Mouse (Mus musculus) fat pad, adult 2 months (tissue): ENCODE data around the gene Smpdl3b.
"Not testable (repeated sequence)": the region's sequence is repeated elsewhere in the genome, so short reads cannot be mapped to it uniquely, and the experiment has no call there.

Experiments
- DNase-seq: peaks from one replicate; pipeline ENCODE4 v3.0.0-alpha.2; 2011; ENCODE audit warnings: low read depth, low spot score; ENCODE audit errors: extremely low read depth

Gene Smpdl3b

DNA sequence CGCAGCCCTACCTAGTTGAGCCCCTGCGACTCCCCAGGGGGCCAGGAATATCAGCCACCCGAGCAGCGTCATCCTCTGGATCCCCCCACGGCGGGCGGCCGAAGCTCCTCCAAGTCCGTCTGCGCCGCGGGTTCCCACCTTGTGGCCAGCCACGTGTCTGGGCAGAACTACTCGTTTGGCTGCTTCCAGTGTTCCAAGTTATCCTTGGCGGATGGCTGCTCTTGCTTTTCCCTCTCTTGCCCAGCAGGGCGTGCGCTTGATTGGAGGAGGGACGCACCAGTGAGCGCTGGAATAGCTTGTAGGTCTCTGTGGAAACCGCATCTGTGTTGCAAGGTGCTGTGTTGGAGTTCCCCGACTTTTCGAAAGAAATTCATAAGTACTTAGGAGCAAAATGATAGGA lies at the start of gene Smpdl3b:
Smpdl3b (minus strand) TSS at position 279 of the 400 bp plus-strand sequence.
- peak; percentile 64 for DNase-seq

DNA sequence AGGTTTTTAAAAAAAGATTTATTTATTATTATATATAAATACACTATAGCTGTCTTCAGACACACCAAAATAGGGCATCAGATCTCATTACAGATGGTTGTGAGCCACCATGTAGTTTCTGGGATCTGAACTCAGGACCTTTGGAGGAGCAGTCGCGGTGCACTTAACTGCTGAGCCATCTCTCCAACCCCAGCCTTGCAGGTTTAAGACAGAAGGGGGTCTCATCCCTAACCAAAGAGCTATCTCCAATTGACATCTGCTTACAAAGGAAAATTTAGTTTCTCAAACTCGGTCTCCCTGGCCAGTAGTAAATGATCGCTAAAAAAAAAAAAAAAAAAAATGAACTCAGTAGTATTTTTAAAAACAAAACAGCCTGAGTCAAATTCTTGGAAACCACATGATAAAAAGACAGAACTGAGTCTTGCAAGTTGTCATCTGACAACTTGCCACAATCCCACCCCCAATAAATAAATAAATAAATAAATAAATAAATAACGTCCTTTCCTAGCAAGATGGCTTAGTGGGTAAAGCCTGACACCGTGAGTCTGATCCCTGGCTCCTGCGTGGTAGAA lies 49.7 kb upstream of the Smpdl3b start:
- DNase-seq = no peak

DNA sequence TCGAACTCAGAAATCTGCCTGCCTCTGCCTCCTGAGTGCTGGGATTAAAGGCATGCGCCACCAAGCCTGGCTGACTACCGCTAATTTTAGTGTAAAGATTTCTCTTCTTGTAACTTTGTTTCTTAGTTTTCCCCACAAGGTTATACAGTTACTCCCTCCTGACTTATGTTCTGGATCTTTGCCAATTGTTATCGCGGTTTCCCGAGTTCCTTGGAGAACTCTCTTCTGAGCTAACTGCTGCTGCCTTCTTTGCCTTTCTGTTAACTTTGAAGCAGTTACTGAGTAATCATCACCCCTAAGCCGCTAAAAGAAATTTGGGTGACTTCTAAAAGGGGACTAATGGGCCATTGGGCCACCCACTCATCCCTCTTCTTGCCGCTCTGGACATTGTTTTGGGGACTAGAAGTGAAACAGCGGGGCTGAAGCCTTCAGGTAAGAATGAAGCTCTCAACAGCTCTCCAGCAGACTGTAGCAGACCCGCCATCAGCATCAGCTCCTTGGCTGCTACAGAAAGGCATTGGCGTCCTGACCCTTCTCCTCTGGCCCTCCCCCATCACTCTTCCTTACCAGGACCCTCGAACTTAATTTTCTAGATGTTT lies 48.6 kb upstream of the Smpdl3b start:
- DNase-seq = no peak

DNA sequence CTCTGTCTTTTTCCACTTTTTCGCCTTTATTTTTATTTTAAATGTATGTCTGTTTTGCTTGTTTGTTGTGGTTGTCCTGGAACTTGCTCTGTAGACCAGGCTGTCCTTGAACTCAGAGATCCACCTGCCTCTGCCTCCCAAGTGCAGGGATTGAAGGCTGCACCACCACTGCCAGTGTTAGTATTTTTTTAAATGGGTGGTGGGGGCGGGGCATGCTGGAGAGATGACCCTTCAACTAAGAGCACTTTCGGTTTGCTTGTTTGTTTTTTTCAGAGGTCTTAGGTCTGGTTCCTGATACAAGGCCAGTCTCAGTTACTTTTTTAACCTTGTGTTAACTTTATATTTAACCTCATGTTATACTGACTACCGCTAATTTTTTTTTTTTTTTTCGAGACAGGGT lies 48.1 kb upstream of the Smpdl3b start:
- DNase-seq = no peak

DNA sequence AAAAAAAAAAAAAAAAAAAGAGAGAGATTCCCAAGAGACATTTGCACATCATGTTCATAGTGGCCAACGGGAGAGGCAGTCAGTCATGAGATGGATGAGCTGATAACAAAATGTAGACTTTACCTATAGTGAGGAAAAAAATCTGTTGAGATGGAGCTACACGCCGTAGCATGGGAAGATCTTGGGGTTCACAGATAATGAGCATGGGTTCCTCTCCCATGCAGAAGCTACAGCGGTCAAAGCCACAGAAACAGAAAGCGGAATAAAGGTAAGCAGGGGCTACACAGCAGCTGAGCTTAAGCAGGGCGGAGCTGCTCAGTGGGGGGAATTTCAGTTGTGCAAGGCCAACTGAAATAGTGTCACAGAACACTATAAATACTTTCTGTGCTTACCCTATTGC lies 47.3 kb upstream of the Smpdl3b start:
- DNase-seq = no peak

DNA sequence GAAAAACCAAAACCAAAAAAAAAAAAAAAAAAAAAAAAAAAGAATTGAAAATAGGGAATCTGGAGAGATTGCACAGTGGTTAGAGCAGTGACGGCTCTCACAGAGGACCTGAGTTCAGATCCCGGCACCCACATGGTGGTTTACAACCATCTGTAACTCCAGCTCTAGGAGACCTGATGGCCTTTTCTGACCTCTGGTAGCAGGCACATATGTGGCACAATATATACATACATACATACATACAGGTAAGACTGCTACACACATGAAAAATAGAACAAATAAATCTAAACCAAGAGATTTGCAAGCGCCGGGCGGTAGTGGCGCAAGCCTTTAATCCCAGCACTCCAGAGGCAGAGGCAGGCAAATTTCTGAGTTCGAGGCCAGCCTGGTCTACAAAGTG lies 46.8 kb upstream of the Smpdl3b start:
- no peak for DNase-seq

DNA sequence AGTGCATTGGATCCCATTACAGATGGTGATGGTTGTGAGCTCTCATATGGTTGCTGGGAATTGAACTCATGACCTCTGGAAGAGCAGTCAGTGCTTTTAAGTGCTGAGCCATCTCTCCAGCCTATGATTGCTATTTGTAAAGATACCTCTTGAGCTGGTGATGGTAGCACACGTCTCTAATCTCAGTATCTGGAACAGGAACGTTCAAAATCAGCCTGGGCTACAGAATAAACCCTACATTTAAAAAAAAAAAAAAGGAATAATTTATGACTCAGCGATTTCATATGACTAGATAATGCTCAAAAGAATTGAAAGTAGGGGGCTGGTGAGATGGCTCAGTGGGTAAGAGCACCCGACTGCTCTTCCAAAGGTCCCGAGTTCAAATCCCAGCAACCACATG lies 46.2 kb upstream of the Smpdl3b start:
- no peak for DNase-seq

DNA sequence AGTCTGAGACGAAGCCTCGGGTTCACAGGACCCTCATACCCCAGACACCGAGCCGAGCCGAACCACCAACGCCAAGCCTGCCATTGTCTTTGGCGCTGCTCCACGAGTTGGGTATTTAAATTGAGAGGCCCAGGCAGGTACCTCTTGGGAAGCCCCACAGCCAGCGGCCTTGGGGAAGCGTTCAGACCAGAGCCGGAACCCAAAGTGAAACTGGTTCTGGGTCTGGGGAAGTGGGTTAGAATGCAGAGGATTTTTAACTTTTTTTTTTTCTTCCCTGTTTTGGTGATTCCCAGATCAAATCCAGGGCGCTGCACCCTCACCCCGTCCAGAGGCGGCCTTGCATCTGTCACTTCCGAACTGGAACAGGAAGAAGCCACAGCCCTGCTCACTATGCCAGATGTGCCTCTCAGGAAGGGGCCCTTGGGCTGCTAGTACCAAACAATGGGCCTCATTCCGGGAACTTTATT lies 45.2 kb upstream of the Smpdl3b start:
- no peak for DNase-seq

DNA sequence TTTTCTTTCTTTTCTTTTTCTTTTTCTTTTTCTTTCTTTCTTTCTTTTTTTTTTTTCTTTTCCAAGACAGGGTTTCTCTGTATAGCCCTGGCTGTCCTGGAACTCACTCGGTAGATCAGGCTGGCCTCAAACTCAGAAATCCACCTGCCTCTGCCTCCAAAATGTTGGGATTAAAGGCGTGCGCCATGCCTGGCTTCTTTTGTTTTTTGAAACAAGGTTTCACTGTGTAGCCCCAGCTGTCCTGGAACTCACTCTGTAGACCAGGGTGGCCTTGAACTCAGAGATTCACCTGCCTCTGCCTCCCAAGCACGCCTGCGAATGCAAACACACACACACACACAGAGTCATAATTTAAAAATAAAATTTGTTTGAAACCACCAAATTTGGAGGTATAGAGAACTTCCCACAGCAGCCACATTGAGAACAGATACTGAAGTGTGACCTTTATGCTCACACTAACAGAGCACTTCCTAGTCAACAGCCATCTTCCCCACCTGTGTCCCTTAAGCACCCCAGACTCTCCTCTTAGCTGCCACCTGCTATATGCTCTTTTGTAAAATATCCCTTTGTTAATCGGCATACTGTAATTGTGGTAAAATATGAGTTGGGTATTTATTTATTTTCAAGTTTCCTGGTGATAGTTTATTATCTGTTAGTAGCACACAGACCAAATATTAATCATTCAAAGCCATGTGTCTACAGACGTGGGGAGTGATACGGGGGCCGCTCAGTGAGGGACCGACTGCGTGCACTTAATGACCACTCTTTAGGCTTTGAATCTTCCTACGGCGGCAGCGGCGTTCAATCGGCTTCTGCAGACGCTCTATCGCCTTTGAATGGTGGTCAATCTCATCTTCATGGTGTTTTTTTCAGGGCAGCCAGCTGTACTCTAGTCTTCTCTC lies 44.4 kb upstream of the Smpdl3b start:
- no peak for DNase-seq

DNA sequence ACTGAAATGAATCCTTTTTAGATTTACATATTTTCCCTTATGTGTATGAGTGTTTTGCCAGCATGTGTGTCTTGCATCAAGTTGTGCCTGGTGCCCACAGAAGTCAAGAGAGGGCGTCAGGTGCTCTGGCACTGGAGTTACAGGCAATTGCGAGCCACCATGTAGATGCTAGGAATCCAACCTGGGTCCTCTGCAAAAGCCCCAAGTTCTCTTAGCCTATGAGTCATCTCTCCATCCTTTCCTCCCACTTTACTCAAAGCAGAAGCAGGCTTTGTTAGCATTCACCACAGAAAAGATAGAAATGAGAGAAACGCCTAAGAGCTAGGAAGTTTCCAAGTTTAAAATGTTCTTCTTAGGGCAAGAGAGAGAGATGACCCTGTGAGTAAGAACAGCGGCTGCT lies 42.8 kb upstream of the Smpdl3b start:
- no peak for DNase-seq

DNA sequence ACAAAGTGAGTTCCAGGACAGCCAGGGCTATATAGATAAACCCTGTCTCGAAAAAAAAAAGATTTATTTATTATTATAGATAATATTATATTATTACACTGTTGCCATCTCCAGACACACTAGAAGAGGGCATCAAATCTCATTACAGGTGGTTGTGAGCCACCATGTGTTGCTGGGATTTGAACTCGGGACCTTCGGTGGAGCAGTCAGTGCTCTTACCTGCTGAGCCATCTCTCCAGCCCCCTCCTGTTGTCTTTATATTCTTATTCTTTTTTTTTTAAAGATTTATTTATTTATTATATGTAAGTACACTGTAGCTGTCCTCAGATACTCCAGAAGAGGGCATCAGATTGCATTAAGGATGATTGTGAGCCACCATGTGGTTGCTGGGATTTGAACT lies 41.6 kb upstream of the Smpdl3b start:
- DNase-seq = not testable (repeated sequence)

DNA sequence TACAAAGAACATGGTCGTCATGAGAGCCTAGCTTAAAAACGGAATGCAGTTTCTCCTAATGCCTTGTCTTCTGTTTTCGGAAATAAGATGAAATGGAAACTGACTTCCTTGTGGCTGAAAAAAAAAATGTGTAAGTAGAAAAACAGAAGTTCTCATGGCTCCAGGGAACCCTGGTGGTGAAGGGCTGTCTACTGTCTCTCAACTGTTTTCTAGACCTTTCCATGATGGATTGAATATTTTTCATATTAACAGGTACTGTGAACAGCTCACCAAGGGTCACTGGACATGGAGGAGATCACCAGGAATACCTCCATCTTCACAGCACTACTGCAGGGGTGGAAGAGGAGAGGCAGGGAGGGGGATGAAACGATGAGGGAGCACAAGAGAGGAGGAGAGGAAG lies 41.0 kb upstream of the Smpdl3b start:
- DNase-seq = no peak

DNA sequence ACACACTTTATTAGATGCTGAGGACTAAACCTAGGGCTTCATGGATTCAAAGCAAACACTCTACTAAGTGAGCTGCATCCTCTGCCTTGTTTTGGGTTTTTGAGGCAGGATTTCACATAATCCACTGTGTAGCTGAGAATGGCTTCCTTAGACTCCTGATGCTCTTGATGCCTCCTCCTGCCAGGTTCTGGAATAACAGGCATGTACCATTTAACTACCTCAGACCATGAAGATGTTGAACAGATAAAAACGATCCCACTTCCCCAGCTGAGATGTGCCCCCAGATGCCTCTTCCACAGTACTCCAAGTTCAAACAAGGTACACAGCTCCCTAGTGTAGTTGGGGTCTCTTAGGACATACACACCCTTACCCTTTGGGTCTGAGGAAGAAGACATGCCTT lies 40.4 kb upstream of the Smpdl3b start:
- no peak for DNase-seq

DNA sequence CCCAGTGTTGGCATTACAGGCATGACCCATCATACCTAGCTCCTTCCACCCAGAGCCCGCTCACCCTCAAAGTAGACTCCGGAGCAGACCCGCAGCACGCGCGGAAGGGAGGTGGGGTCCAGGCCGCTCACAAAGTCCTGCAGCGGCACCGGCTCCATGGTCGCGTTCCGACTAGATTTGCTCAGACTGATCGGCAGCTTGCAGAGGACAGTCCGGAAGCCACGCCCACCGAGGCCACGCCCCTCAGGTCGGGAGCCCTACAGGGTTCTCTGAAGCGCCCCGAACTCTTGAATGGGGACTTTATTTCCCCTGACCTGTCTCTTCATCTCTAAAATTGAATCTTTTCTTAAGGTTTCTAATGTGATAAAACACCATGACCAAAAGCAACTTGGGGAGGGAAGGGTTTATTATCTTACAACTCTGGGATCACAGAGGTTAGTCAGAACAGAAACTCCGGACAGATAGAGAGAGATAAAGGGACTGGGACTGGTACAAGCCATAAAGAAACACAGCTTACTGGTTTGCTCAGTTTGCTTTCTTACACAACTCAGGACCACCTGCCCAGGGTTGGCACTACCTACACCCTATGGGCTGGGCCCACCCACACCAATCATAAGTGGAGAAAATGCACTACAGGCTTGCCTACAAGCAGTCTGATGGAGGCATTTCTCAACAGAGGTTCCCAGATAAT lies 39.3 kb upstream of the Smpdl3b start, which contains the start of gene Themis2:
Themis2 (minus strand) TSS at position 192 of the 691 bp plus-strand sequence.
- DNase-seq = no peak

DNA sequence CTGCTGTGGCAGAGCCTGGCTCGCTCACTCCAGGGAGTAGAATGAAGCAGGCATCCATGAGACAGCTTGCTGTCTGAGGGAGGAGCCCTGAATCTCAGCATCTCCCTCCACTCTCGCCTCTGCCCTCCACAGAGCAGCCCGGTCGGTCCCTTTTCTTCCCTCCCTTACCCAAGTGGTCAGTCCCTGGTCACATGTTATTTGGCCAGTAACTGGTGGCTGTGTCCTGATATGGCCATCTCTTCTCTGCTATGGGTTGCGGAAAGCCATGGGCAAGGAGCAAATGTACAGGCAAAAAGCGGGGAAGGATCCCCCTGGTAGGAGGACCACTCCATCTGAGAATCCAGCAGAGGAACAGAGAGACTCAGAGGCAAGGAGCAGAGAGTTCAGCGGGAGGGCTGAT lies 38.1 kb upstream of the Smpdl3b start:
- no peak for DNase-seq

DNA sequence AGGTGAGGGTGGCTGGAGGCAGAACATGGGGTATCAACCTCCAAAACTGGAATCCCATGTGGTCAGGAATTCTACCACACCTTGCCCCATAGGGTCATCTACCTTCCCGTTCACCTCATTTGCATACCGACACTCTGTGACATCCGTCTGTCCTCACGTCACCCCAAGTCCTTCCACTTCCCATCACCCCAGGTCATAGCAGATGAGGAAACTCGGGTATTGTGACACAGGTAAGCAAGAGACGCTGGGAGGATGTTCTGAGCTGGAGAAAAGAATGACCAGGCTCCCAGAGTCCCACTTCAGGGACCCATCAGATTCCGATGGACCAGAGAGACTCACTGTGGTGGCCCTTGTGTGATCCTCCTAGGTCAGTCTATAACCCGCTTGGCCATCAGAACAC lies 37.7 kb upstream of the Smpdl3b start:
- no peak for DNase-seq

DNA sequence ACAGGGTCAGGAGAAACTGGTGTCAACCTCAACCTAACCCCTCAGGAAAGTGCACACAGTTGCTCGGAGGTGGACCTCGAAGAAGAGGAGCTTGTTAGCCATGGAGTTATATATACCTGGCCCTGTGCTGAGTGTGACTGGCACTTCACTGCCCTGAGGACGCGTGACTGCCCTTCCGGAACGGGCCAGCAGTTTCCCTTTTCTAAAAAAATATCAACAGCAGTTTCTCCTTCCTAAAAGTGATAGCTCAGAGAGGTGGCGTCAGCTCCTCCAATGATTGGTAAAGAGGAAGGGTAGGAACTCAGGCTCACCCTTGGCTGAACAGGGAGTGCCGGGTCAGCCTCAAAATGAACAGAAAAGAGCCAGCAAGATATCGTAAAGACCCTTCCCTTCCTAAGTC lies 37.0 kb upstream of the Smpdl3b start:
- DNase-seq = no peak

DNA sequence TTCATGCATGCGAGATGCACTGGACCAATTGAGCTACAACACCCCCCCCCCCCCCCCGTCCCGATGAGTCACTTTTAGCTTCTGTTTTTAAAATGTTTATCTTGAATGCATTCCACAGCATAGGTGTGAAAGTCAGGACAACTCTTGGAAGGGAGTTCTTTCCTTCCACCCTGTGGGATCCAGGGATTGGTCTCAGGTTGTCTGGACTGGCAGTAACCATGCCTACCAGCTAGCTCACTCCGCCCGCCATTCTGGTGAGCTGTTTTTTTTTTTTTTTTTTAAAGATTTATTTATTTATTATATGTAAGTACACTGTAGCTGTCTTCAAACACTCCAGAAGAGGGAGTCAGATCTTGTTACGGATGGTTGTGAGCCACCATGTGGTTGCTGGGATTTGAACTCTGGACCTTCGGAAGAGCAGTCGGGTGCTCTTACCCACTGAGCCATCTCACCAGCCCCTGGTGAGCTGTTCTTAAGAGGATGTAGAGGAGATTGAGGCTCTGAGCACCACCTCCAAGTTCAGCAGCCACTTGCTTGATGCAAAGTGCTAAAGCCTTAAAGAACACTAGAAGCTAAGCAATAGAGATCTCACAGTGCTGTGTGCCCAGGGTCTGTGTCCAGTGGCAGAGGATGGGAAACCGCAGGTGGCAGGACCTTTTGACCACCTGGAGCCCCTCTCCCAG lies 36.4 kb upstream of the Smpdl3b start:
- DNase-seq = not testable (repeated sequence)

DNA sequence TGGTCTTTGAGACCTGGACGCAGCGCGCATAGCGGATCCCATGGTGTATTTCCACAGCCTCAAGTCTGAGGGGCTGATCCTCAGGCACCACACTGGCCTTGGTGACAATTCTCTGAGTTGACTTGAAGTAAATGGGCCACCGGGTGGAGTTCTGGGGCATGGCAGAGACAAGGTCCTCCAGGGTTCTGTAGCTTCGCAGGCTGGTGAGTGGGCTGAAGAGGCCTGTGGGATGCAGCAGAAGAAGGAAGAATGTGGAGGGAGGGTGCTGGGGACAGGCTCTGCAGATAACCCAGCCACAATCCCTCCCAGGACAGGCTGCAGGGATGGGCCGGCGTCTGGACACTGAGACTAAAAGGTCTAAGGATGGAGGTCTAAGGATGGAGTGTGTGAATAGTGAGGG lies 32.7 kb upstream of the Smpdl3b start:
- no peak for DNase-seq

DNA sequence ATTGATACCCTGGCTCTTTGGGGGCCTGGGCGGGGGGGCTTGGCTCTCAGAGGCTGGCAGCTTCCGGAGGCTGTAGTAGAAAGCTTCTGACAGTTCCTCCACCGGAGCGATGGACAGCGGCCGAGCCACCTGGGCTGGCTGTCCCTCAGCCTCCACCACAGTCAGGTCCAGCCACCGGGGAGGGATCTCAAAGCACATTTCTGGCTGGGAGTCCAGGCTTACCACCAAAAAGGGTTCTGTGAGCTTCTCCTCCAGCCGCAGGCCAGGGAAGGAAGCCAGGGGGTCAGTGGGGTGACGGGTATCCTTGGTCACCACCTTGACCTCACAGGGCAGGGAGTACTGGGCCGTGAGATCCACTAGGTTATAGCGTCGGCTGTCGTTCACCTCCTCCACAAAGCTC lies 28.2 kb upstream of the Smpdl3b start:
- DNase-seq = no peak

DNA sequence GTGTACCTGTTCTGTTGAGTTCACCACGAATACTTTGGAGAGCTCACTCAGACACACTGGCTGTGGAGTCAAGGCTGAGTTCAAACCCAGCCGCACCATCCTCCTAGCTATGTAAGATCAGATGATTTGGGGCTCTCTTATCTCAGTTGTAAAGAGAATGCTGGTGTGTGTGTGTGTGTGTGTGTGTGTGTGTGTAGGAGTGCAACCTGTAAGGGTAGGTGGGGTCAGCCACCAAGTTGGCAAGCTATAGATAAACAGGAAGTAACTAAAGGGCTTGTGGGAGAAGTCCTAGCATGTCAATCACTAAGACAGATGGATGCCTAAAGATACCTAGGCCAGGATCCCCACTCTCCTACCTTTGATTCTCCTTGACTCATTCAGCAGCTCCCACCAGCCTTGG lies 26.7 kb upstream of the Smpdl3b start:
- no peak for DNase-seq
